Mouse (Mus musculus): ENCODE data around the gene Atp8a2.

Gene Atp8a2

GRCm38 (mm10) chr14:60148893-60149292 is 48.1 kb downstream of the Atp8a2 start:
- DNase-seq, result no peak

- DNase-seq, result no peak
Measured at GRCm38 (mm10) chr14:60143234-60143633, 53.7 kb downstream of the Atp8a2 start.

- DNase-seq, result no peak
Measured at GRCm38 (mm10) chr14:60138339-60138738, 58.6 kb downstream of the Atp8a2 start.

- no peak for DNase-seq
Measured at GRCm38 (mm10) chr14:60137812-60138211, 59.2 kb downstream of the Atp8a2 start.

GRCm38 (mm10) chr14:60135801-60136200 is 61.2 kb downstream of the Atp8a2 start:
- DNase-seq, result no peak

- DNase-seq, result no peak
Measured at GRCm38 (mm10) chr14:60134720-60135119, 62.3 kb downstream of the Atp8a2 start.

- DNase-seq, result no peak
Measured at GRCm38 (mm10) chr14:60131196-60131876, 65.6 kb downstream of the Atp8a2 start.

- DNase-seq, result no peak
Measured at GRCm38 (mm10) chr14:60129564-60129963, 67.4 kb downstream of the Atp8a2 start.

- no peak for DNase-seq
Measured at GRCm38 (mm10) chr14:60125202-60125601, 71.8 kb downstream of the Atp8a2 start.

GRCm38 (mm10) chr14:60121572-60121971 is 75.4 kb downstream of the Atp8a2 start:
- no peak for DNase-seq

GRCm38 (mm10) chr14:60117792-60118585 is 79.0 kb downstream of the Atp8a2 start:
- no peak for DNase-seq

GRCm38 (mm10) chr14:60086808-60087725 is 109.9 kb downstream of the Atp8a2 start:
- peak; percentile 51 for DNase-seq

GRCm38 (mm10) chr14:60086254-60086807 is 110.6 kb downstream of the Atp8a2 start:
- no peak for DNase-seq

GRCm38 (mm10) chr14:60082771-60083170 is 114.2 kb downstream of the Atp8a2 start:
- no peak for DNase-seq

GRCm38 (mm10) chr14:60072496-60072895 is 124.5 kb downstream of the Atp8a2 start:
- DNase-seq, result no peak

GRCm38 (mm10) chr14:60065186-60065585 is 131.8 kb downstream of the Atp8a2 start:
- no peak for DNase-seq

GRCm38 (mm10) chr14:60061023-60061422 is 136.0 kb downstream of the Atp8a2 start:
- no peak for DNase-seq

- DNase-seq, result no peak
Measured at GRCm38 (mm10) chr14:60058867-60059266, 138.1 kb downstream of the Atp8a2 start.

- DNase-seq, result no peak
Measured at GRCm38 (mm10) chr14:60055231-60055630, 141.7 kb downstream of the Atp8a2 start.

GRCm38 (mm10) chr14:60030666-60031065 is 166.3 kb downstream of the Atp8a2 start:
- DNase-seq, result no peak

- DNase-seq, result no peak
Measured at GRCm38 (mm10) chr14:60027139-60027538, 169.8 kb downstream of the Atp8a2 start.

GRCm38 (mm10) chr14:60026647-60027046 is 170.3 kb downstream of the Atp8a2 start:
- peak; percentile 92 for DNase-seq

- DNase-seq, result peak; percentile 82
Measured at GRCm38 (mm10) chr14:60015891-60016290, 181.1 kb downstream of the Atp8a2 start.

Data from right cerebral cortex, postnatal 14 days (tissue).